Mouse (Mus musculus) naive thymus-derived CD4-positive, alpha-beta T cell, adult 5 months (primary cell): ENCODE results near the gene Mob4. TPM values are rescaled to one million over a fixed set of nuclear protein-coding genes. Genes with fewer than 3 reads are reported as not detected.

Experiments used
- polyA plus RNA-seq: library from polyadenylated mRNA; unstranded; fragments of 100-300 nt; shearing (Covaris generic); gene quantifications from one replicate; pipeline ENCODE4 v1.2.1, GENCODE M21; 2017

Mob4 gene
- 165 TPM for polyA plus RNA-seq

DNA sequence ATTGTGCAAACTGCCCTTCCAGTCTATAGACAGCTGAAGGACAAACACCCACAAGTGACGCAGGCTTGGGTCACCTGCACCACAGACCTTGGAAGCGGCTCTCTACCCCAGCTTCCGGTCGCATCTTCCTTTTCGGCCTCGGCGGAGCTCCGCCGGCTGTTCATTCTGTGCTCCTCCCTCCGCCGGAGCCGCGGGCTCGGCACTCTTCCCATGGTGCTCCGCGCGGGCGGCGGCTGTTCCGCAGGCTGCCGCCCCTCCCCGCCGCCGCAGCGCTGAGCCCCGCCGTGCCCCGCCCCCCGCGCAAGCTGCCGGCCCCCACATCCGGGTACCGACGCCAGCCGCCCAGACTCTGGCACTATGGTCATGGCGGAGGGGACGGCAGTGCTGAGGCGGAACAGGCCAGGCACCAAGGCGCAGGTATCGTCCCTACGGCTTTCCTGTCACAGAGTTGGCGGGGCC lies at the start of gene Mob4:
Gene Mob4, plus strand, starts transcription at position 289 of the 459 bp plus-strand sequence.

DNA sequence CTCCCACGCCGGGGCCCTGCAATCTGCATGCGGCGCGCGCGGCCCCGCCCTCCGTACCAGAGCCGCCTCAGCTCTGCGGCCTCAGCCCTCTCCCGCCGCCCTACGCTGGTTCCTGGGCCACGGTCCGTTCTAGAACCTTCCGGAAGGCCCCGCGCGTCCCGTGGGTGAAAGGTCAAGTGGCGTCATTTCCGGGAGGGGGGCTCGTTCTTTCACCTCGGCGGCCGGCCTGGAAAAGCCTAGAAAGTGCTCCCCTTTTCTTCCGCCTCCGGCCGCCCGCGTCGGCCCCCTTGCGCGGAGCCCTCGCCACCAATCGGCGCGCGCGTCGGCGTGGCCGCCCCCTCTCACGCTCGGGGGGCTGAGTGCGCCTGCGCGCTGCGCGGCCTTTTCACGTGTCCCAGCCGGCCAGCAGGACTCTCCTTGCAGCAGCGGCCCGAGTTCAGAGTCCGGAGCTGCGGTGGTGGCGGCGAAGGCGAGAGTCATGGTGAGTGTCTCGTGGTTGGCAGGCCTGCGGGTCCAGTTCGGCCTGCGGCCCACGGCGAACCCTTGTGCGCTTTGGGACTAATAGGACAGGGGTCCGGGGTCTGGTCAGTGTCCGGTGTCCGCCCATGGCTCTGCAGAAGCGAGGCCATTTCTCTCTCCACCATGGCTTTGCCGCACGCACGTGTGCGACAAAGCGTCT lies 43.0 kb upstream of the Mob4 start, which contains the start of the genes Hspe1 and Hspd1:
Gene Hspe1, plus strand, starts transcription at position 201 of the 679 bp plus-strand sequence.
Gene Hspd1, minus strand, starts transcription at position 312 of the 679 bp plus-strand sequence.

Other genes starting within 250 kb of the Mob4 start
- gene Ankrd44, start 204.8 kb upstream of the Mob4 start, polyA plus RNA-seq = 435 TPM
- gene Sf3b1, start 103.8 kb upstream of the Mob4 start, polyA plus RNA-seq = 785 TPM
- gene Coq10b, start 78.5 kb upstream of the Mob4 start, polyA plus RNA-seq = 159 TPM
- 198 TPM for gene Hspe1, start 43.1 kb upstream of the Mob4 start, polyA plus RNA-seq
- gene Hspd1, start 43.0 kb upstream of the Mob4 start, polyA plus RNA-seq = 155 TPM
- 6.1 TPM for gene Rftn2, start 95.6 kb downstream of the Mob4 start, polyA plus RNA-seq
- 3.6 TPM for gene Mars2, start 105.9 kb downstream of the Mob4 start, polyA plus RNA-seq
- gene Boll, start 232.2 kb downstream of the Mob4 start, polyA plus RNA-seq = 15.5 TPM